Mouse (Mus musculus) heart, postnatal 0 days (tissue): Measurements from ENCODE around the gene Coro2b. TPM values are rescaled to one million over a fixed set of nuclear protein-coding genes. Genes with fewer than 3 reads are reported as not detected.

Experiments used
- ATAC-seq: fragments of 200-750 bp; cut with Nextera tagmentation; 2 replicates; pipeline ENCODE4 v1.8.0; 2017; ENCODE audit warnings: low read depth, moderate number of reproducible peaks, moderate library complexity; ENCODE audit not compliant: insufficient read depth
- DNase-seq: peaks from one replicate; pipeline ENCODE4 v3.0.0-alpha.2; 2016; ENCODE audit warnings: low spot score
- H3K27ac ChIP-seq: fragments of 300-500 bp; sonication (generic); 2 replicates; pipeline ENCODE4 v1.5.1; 2014; ENCODE audit warnings: low read depth, mild to moderate bottlenecking
- H3K27me3 ChIP-seq: fragments of 300-500 bp; sonication (generic); 2 replicates; pipeline ENCODE4 v1.6.1; 2014; ENCODE audit warnings: low read length, mixed read lengths; ENCODE audit not compliant: control insufficient read depth, insufficient read depth
- H3K36me3 ChIP-seq: fragments of 300-500 bp; sonication (generic); replicated peaks from 2 replicates; pipeline ENCODE4 v1.6.1; 2014; ENCODE audit warnings: low read length, mixed read lengths; ENCODE audit not compliant: control insufficient read depth, insufficient read depth
- H3K4me1 ChIP-seq: fragments of 300-500 bp; sonication (generic); 2 replicates; pipeline ENCODE4 v1.6.1; 2014; ENCODE audit warnings: antibody characterized with exemption; ENCODE audit not compliant: control insufficient read depth, insufficient read depth
- H3K4me2 ChIP-seq: fragments of 300-500 bp; sonication (generic); 2 replicates; pipeline ENCODE4 v1.6.1; 2014; ENCODE audit warnings: low read depth, mild to moderate bottlenecking, low read length, moderate library complexity
- H3K4me3 ChIP-seq: fragments of 300-500 bp; sonication (generic); 2 replicates; pipeline ENCODE4 v1.5.1; 2014; ENCODE audit warnings: low read depth, low read length
- H3K9ac ChIP-seq: fragments of 300-500 bp; sonication (generic); replicated peaks from 2 replicates; pipeline ENCODE4 v1.6.1; 2014; ENCODE audit warnings: low read depth, low read length, mixed read lengths
- H3K9me3 ChIP-seq: fragments of 300-500 bp; sonication (generic); replicated peaks from 2 replicates; pipeline ENCODE4 v1.6.1; 2016; ENCODE audit warnings: low read length; ENCODE audit not compliant: control insufficient read depth
- CTCF ChIP-seq: IDR thresholded peaks from 2 replicates; pipeline ENCODE4 v1.5.1; 2016; ENCODE audit warnings: antibody characterized with exemption, control low read depth, low read depth
- EP300 ChIP-seq: IDR thresholded peaks from 2 replicates; pipeline ENCODE4 v1.6.1; 2016; ENCODE audit warnings: antibody characterized with exemption, low read depth
- WGBS: fragments of 180-500 bp; shearing (Covaris S2); extraction: QIAGEN DNeasy Blood & Tissue Kit; methylation state at CpG from one replicate; pipeline ENCODE4 v1.1.7; 2014; 5-methylcytosine and 5-hydroxymethylcytosine counted together
- polyA plus RNA-seq: library from polyadenylated mRNA; unstranded; fragments of >200 nt; fragmentation: Nextera tagmentation; extraction: Ambion mirVana; gene quantifications from 2 replicates; pipeline ENCODE4 v1.2.1, GENCODE M21; 2015
- total RNA-seq: library from RNA; depleted of rRNA; stranded (reverse); fragments of >200 nt; gene quantifications from 2 replicates; pipeline ENCODE4 v1.2.3, GENCODE M21; 2014; ENCODE audit warnings: low replicate concordance

The Coro2b gene
- total and polyA plus RNA-seq, 2 experiments from 2014 or later, result 5.5 to 45.9 TPM

GRCm38 (mm10) chr9:62513492-62514133 is 23.2 kb downstream of the Coro2b start:
- WGBS, result 51% methylated on average over 10 of the region's 10 CpGs
- no peak for DNase-seq
- Histone ChIP-seq H3K4me3 (no peak overlapping the region), H3K36me3 (no peaks in the 10 kb centered on the region), H3K4me2 (no peak overlapping the region), H3K27me3 (no peaks in the 10 kb centered on the region), H3K27ac (peak overlapping the region; percentile 63), H3K4me1 (0 out of 2 replicates have a peak, but pooled peaks cover 7% of the 10 kb centered on the region), H3K9ac (no peak overlapping the region), H3K9me3 (no peaks in the 10 kb centered on the region)
- peak; percentile 19; the same call in 1 of the 2 replicates for ATAC-seq
- TF ChIP-seq CTCF, result no peak
- TF ChIP-seq EP300, result peak; percentile 34; the same call in 1 of the 2 replicates

GRCm38 (mm10) chr9:62510530-62510936 is 26.3 kb downstream of the Coro2b start:
- Histone ChIP-seq H3K4me3 (no peak overlapping the region), H3K36me3 (no peaks in the 10 kb centered on the region), H3K4me1 (peaks cover 24% of the 10 kb centered on the region), H3K9me3 (no peaks in the 10 kb centered on the region), H3K4me2 (no peak overlapping the region), H3K27ac (no peak overlapping the region), H3K9ac (no peak overlapping the region), H3K27me3 (no peaks in the 10 kb centered on the region)
- ATAC-seq (peak; percentile 34; the same call in 1 of the 2 replicates), DNase-seq (no peak)
- WGBS, result 63% methylated on average over 4 of the region's 4 CpGs
- no peak for TF ChIP-seq CTCF
- TF ChIP-seq EP300, result no peak

- no peak for TF ChIP-seq EP300
- no peak for TF ChIP-seq CTCF
- 90% methylated on average over 6 of the region's 6 CpGs for WGBS
- no peak overlapping the region for H3K27ac ChIP-seq
- no peaks in the 10 kb centered on the region for H3K27me3 ChIP-seq
- H3K4me2 ChIP-seq, result no peak overlapping the region
- H3K36me3 ChIP-seq, result no peaks in the 10 kb centered on the region
- peaks cover 28% of the 10 kb centered on the region for H3K4me1 ChIP-seq
- no peaks in the 10 kb centered on the region for H3K9me3 ChIP-seq
- H3K4me3 ChIP-seq, result no peak overlapping the region
- DNase-seq (no peak), ATAC-seq (no peak)
- no peak overlapping the region for H3K9ac ChIP-seq
These were observed 27.2 kb downstream of the Coro2b start for GRCm38 (mm10) chr9:62509617-62510016.

- no peaks in the 10 kb centered on the region for H3K9me3 ChIP-seq
- no peak for ATAC-seq
- H3K4me2 ChIP-seq, result no peak overlapping the region
- no peaks in the 10 kb centered on the region for H3K27me3 ChIP-seq
- H3K4me3 ChIP-seq, result no peak overlapping the region
- H3K27ac ChIP-seq, result no peak overlapping the region
- H3K4me1 ChIP-seq, result peaks cover 25% of the 10 kb centered on the region
- no peak overlapping the region for H3K9ac ChIP-seq
- H3K36me3 ChIP-seq, result no peaks in the 10 kb centered on the region
- TF ChIP-seq EP300 (no peak), CTCF (no peak)
- no peak for DNase-seq
- WGBS, result 83% methylated on average over 10 of the region's 10 CpGs
These were observed 27.9 kb downstream of the Coro2b start for GRCm38 (mm10) chr9:62508740-62509524.

- WGBS, result 43% methylated on average over 11 of the region's 11 CpGs
- H3K9ac ChIP-seq, result no peak overlapping the region
- TF ChIP-seq CTCF (no peak), EP300 (no peak)
- H3K4me1 ChIP-seq, result peaks cover 30% of the 10 kb centered on the region
- H3K4me3 ChIP-seq, result no peak overlapping the region
- H3K27me3 ChIP-seq, result no peaks in the 10 kb centered on the region
- DNase-seq, result peak; percentile 54
- no peaks in the 10 kb centered on the region for H3K36me3 ChIP-seq
- ATAC-seq, result peak; percentile 83
- no peaks in the 10 kb centered on the region for H3K9me3 ChIP-seq
- H3K27ac ChIP-seq, result peak overlapping the region; percentile 72
- H3K4me2 ChIP-seq, result no peak overlapping the region
These were observed 30.3 kb downstream of the Coro2b start for GRCm38 (mm10) chr9:62506467-62507067.
